ENCODE assay signal across 14 mouse cellular contexts in the genomic region with DNA sequence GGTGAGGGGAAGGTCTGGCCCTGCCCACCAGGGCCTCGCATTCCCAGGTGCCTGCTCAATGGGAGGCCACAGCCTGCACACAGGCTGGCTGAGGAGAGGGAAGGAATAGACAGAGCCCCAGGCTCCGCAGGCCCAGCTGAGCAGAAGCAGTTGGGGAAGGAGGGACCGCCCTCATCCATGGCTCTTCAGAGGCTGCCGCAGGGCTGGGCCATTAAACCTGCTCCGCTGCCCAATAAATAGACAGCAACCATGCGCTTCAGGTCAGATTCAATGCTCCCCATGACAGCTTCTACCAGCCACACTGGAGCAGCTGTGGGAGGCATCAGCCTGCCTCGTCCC. TPM values are rescaled to one million over a fixed set of nuclear protein-coding genes. Genes with fewer than 3 reads are reported as not detected.
DNase-seq lines count a peak whose midpoint lies in the region; ATAC-seq lines count a peak whose summit lies in the region.
"Had no signal": no experiment of that assay in that cellular context is flagged by ENCODE, and none has a peak within 500 bp of the region (broad histone marks: within the 10 kb centered on the region; RNA-seq: fewer than 3 reads in every experiment).

No protein-coding gene starts in this region.

- DNase-seq in embryo, embryonic 10 days (ENCODE audit: low spot score): peak; percentile 49
- DNase-seq in embryo, embryonic 11 days: no peak
- no peak for DNase-seq in lung, postnatal 14 days
- DNase-seq in adrenal gland, adult 2 months: no peak
- no peak for DNase-seq in ovary, postnatal 36 days (ENCODE audit: low spot score)
- DNase-seq: kidney, adult 18-20 months; liver, postnatal 0 days; thymus, adult 18-20 months had no signal

- H3K9ac ChIP-seq in lung, embryonic 16.5 days (ENCODE audit: low read length): peak overlapping the region; percentile 27; the same call in 1 of the 2 replicates
- no peak overlapping the region for H3K9ac ChIP-seq in hindbrain, embryonic 15.5 days
- H3K9ac ChIP-seq in neural tube, embryonic 15.5 days (replicated peaks): no peak overlapping the region; the same call in 1 of the 2 replicates
- H3K9ac ChIP-seq: heart, embryonic 12.5 days; liver, postnatal 0 days had no signal

- no peak overlapping the region for H3K4me3 ChIP-seq in lung, embryonic 16.5 days (ENCODE audit: low read length)
- H3K4me3 ChIP-seq in hindbrain, embryonic 15.5 days: no peak overlapping the region
- no peak overlapping the region for H3K4me3 ChIP-seq in neural tube, embryonic 15.5 days (replicated peaks)
- H3K4me3 ChIP-seq: heart, embryonic 12.5 days; left cerebral cortex, adult 2 months had no signal

- H3K4me1 ChIP-seq in lung, embryonic 16.5 days (replicated peaks; ENCODE audit: control insufficient read depth, insufficient read depth, low read length): peaks cover 12% of the 10 kb centered on the region
- peaks cover 50% of the 10 kb centered on the region for H3K4me1 ChIP-seq in hindbrain, embryonic 15.5 days (replicated peaks)
- H3K4me1 ChIP-seq in neural tube, embryonic 15.5 days: peaks cover 66% of the 10 kb centered on the region

- no peaks in the 10 kb centered on the region for H3K9me3 ChIP-seq in lung, embryonic 16.5 days (ENCODE audit: control insufficient read depth, low read length)
- no peaks in the 10 kb centered on the region for H3K9me3 ChIP-seq in hindbrain, embryonic 15.5 days
- H3K9me3 ChIP-seq in neural tube, embryonic 15.5 days (replicated peaks): no peaks in the 10 kb centered on the region
- H3K9me3 ChIP-seq: heart, embryonic 12.5 days had no signal

- H3K36me3 ChIP-seq in lung, embryonic 16.5 days (ENCODE audit: control insufficient read depth, insufficient read depth, low read length): no peaks in the 10 kb centered on the region
- H3K36me3 ChIP-seq in hindbrain, embryonic 15.5 days: no peaks in the 10 kb centered on the region
- H3K36me3 ChIP-seq in neural tube, embryonic 15.5 days: no peaks in the 10 kb centered on the region
- H3K36me3 ChIP-seq: heart, embryonic 12.5 days had no signal

- peak; percentile 27; the same call in 1 of the 2 replicates for ATAC-seq in lung, embryonic 16.5 days (ENCODE audit: low read depth)
- no peak for ATAC-seq in hindbrain, embryonic 15.5 days (ENCODE audit: low FRiP score, low read depth)
- ATAC-seq in neural tube, embryonic 15.5 days (ENCODE audit: low FRiP score): no peak
- ATAC-seq: liver, postnatal 0 days had no signal

- no peak overlapping the region for H3K27ac ChIP-seq in lung, embryonic 16.5 days (ENCODE audit: low read length)
- 0 out of 2 replicates have a peak overlapping the region, but pooled peaks have one; percentile 34 for H3K27ac ChIP-seq in hindbrain, embryonic 15.5 days (replicated peaks)
- H3K27ac ChIP-seq in neural tube, embryonic 15.5 days (replicated peaks): peak overlapping the region; percentile 72
- H3K27ac ChIP-seq: left cerebral cortex, adult 2 months had no signal

- no peak overlapping the region for H3K4me2 ChIP-seq in lung, embryonic 16.5 days (ENCODE audit: low read depth, low read length)
- H3K4me2 ChIP-seq in hindbrain, embryonic 15.5 days: no peak overlapping the region
- peak overlapping the region; percentile 19; the same call in 1 of the 2 replicates for H3K4me2 ChIP-seq in neural tube, embryonic 15.5 days
- H3K4me2 ChIP-seq: heart, embryonic 12.5 days had no signal

- H3K27me3 ChIP-seq in lung, embryonic 16.5 days (ENCODE audit: control insufficient read depth, insufficient read depth, low read depth, low read length): no peaks in the 10 kb centered on the region
- H3K27me3 ChIP-seq in hindbrain, embryonic 15.5 days: 0 out of 2 replicates have a peak, but pooled peaks cover 7% of the 10 kb centered on the region
- peaks cover 3% of the 10 kb centered on the region; the same call in 1 of the 2 replicates for H3K27me3 ChIP-seq in neural tube, embryonic 15.5 days (replicated peaks)

- WGBS in lung, embryonic 16.5 days: 31% methylated on average over 7 of the region's 7 CpGs
- 18% methylated on average over 7 of the region's 7 CpGs for WGBS in hindbrain, embryonic 15.5 days
- WGBS in neural tube, embryonic 15.5 days: 16% methylated on average over 7 of the region's 7 CpGs

RNA-seq across cellular contexts. Expression of gene Lmx1b, which starts 45.3 kb away (rescaled TPM):
- 0.05 TPM in 1 of 2 replicates, not detected in the other for polyA plus RNA-seq in lung, embryonic 16.5 days (2015; fragmentation: Nextera tagmentation; extraction: Ambion mirVana)
- 4.9 and 6.2 TPM in 2 replicates for polyA plus RNA-seq in hindbrain, embryonic 15.5 days (2015; fragmentation: Nextera tagmentation; extraction: Ambion mirVana)
- 7.9 and 8.5 TPM in 2 replicates for polyA plus RNA-seq in neural tube, embryonic 15.5 days (2015; fragmentation: Nextera tagmentation; extraction: Ambion mirVana)
- not detected for total RNA-seq in adrenal gland, adult 2 months (2021)
- polyA plus RNA-seq in adrenal gland, adult 2 months (2012; rRNA removed): 0.02 TPM in 1 of 2 replicates, not detected in the other
- total RNA-seq: MEL had no signal
- polyA plus RNA-seq: liver, postnatal 0 days had no signal
